ENCODE assay signal across 8 mouse cellular contexts in the genomic region with DNA sequence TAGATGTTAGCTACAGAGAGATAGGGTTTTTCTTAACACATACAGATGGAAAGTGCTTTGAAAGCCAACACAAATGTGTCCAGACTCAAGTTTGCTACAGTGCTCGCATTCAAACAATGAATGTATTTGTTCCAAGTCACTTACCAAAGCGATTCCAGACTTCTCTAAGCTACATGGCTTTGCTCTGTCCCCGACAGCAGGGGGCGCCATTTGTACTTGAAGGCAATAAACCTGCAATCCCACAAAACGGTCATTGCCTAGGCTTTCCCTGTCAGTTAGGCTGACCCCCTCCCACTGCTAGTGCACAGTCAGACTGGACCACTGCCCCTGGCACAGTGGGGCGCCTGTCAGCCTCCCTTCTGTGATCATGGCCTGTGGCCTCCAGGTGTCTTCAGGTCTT. TPM values are rescaled to one million over a fixed set of nuclear protein-coding genes. Genes with fewer than 3 reads are reported as not detected.
A peak's percentile ranks its signal among the peaks of the same experiment; 100 is the strongest.
DNase-seq lines count a peak whose midpoint lies in the region; ATAC-seq and TF ChIP-seq lines count a peak whose summit lies in the region.
"Had no signal": no experiment of that assay in that cellular context is flagged by ENCODE, and none has a peak within 500 bp of the region (broad histone marks: within the 10 kb centered on the region; RNA-seq: fewer than 3 reads in every experiment).

No protein-coding gene starts in this region.

- H3K4me3 ChIP-seq in hindbrain, postnatal 0 days (ENCODE audit: low read length): no peak overlapping the region
- no peak overlapping the region for H3K4me3 ChIP-seq in hindbrain, embryonic 13.5 days
- no peak overlapping the region for H3K4me3 ChIP-seq in ES-Bruce4 (ENCODE audit: low read depth, low read length)
- H3K4me3 ChIP-seq in lung, postnatal 0 days (ENCODE audit: low read depth, low read length): no peak overlapping the region
- H3K4me3 ChIP-seq: heart, embryonic 13.5 days had no signal

- TF ChIP-seq EP300 in ES-Bruce4 (IDR thresholded peaks at IDR 0.05; ENCODE audit: insufficient read depth, low read depth, low read length): no peak
- TF ChIP-seq EP300 in lung, postnatal 0 days (IDR thresholded peaks at IDR 0.05): no peak

- H3K27me3 ChIP-seq in hindbrain, postnatal 0 days (ENCODE audit: insufficient read depth, low read length): no peaks in the 10 kb centered on the region
- 0 out of 2 replicates have a peak, but pooled peaks cover 7% of the 10 kb centered on the region for H3K27me3 ChIP-seq in hindbrain, embryonic 13.5 days
- H3K27me3 ChIP-seq in ES-Bruce4 (ENCODE audit: control insufficient read depth, insufficient read depth, low read length, poor library complexity, severe bottlenecking): no peaks in the 10 kb centered on the region
- H3K27me3 ChIP-seq in lung, postnatal 0 days (replicated peaks; ENCODE audit: insufficient read depth, low read length): no peaks in the 10 kb centered on the region
- H3K27me3 ChIP-seq in splenic B cell, adult 2 months (ENCODE audit: control insufficient read depth, insufficient read depth, low read length, poor library complexity, severe bottlenecking): no peaks in the 10 kb centered on the region; the same call in 1 of the 2 replicates
- H3K27me3 ChIP-seq: heart, embryonic 13.5 days had no signal

- no peak overlapping the region for H3K4me2 ChIP-seq in hindbrain, postnatal 0 days (ENCODE audit: low read depth, low read length)
- no peak overlapping the region for H3K4me2 ChIP-seq in hindbrain, embryonic 13.5 days
- H3K4me2 ChIP-seq in lung, postnatal 0 days (replicated peaks; ENCODE audit: low read depth, low read length): no peak overlapping the region
- H3K4me2 ChIP-seq: heart, embryonic 13.5 days had no signal

- intact Hi-C loops in heart, postnatal 36 days (cut with DNase I): no loop called here

- DNase-seq in hindbrain, postnatal 0 days (ENCODE audit: low spot score): peak; percentile 40
- DNase-seq in adrenal gland, postnatal 14 days: peak; percentile 80
- DNase-seq in heart, postnatal 36 days: peak; percentile 37 to 59
- DNase-seq in lung, postnatal 0 days (ENCODE audit: low spot score): peak; percentile 42
- peak; percentile 72 for DNase-seq in splenic B cell, adult 2 months (ENCODE audit: low read depth, low spot score)

- TF ChIP-seq CTCF in hindbrain, postnatal 0 days (IDR thresholded peaks at IDR 0.05; ENCODE audit: low read depth): peak; percentile 54
- peak; percentile 73 for TF ChIP-seq CTCF in ES-Bruce4 (IDR thresholded peaks at IDR 0.05; ENCODE audit: low read depth, low read length)
- peak; percentile 66 for TF ChIP-seq CTCF in lung, postnatal 0 days (IDR thresholded peaks at IDR 0.05)

- no peak for TF ChIP-seq POLR2A in ES-Bruce4 (IDR thresholded peaks at IDR 0.05; ENCODE audit: insufficient read depth, low read length)

- peaks cover 31% of the 10 kb centered on the region for H3K36me3 ChIP-seq in hindbrain, postnatal 0 days (ENCODE audit: insufficient read depth, low read length)
- peaks cover 47% of the 10 kb centered on the region for H3K36me3 ChIP-seq in hindbrain, embryonic 13.5 days
- H3K36me3 ChIP-seq in ES-Bruce4 (ENCODE audit: control insufficient read depth, insufficient read depth, low read length, poor library complexity, severe bottlenecking): no peaks in the 10 kb centered on the region
- H3K36me3 ChIP-seq in lung, postnatal 0 days (ENCODE audit: insufficient read depth, low read length): peaks cover 9% of the 10 kb centered on the region; the same call in 1 of the 2 replicates
- H3K36me3 ChIP-seq in splenic B cell, adult 2 months (ENCODE audit: control insufficient read depth, insufficient read depth, low read length, poor library complexity, severe bottlenecking): no peaks in the 10 kb centered on the region

- H3K9ac ChIP-seq in hindbrain, postnatal 0 days (replicated peaks; ENCODE audit: low read length): no peak overlapping the region
- H3K9ac ChIP-seq in hindbrain, embryonic 13.5 days: no peak overlapping the region
- H3K9ac ChIP-seq in ES-Bruce4 (ENCODE audit: low read depth, poor library complexity, severe bottlenecking): no peak overlapping the region
- H3K9ac ChIP-seq in lung, postnatal 0 days (replicated peaks; ENCODE audit: low read depth): no peak overlapping the region
- H3K9ac ChIP-seq: heart, embryonic 13.5 days had no signal

- H3K9me3 ChIP-seq in hindbrain, postnatal 0 days (ENCODE audit: low read length): no peaks in the 10 kb centered on the region
- H3K9me3 ChIP-seq in hindbrain, embryonic 13.5 days: no peaks in the 10 kb centered on the region
- 0 out of 2 replicates have a peak, but pooled peaks cover under 1% of the 10 kb centered on the region for H3K9me3 ChIP-seq in ES-Bruce4 (replicated peaks; ENCODE audit: control insufficient read depth, insufficient read depth, low read length, poor library complexity, severe bottlenecking)
- no peaks in the 10 kb centered on the region for H3K9me3 ChIP-seq in lung, postnatal 0 days (ENCODE audit: low read length)

- WGBS in hindbrain, postnatal 0 days: 35% methylated on average over 6 of the region's 6 CpGs
- 39% methylated on average over 6 of the region's 6 CpGs for WGBS in hindbrain, embryonic 13.5 days
- WGBS in lung, postnatal 0 days: 50% methylated on average over 6 of the region's 6 CpGs

- no peaks in the 10 kb centered on the region for H3K4me1 ChIP-seq in hindbrain, postnatal 0 days (ENCODE audit: insufficient read depth, low read length)
- H3K4me1 ChIP-seq in hindbrain, embryonic 13.5 days (replicated peaks): no peaks in the 10 kb centered on the region
- H3K4me1 ChIP-seq in ES-Bruce4 (ENCODE audit: control insufficient read depth, insufficient read depth, low read length): no peaks in the 10 kb centered on the region
- no peaks in the 10 kb centered on the region for H3K4me1 ChIP-seq in lung, postnatal 0 days (ENCODE audit: insufficient read depth, low read depth, low read length)
- H3K4me1 ChIP-seq: heart, embryonic 13.5 days had no signal

- no peak for ATAC-seq in hindbrain, postnatal 0 days
- no peak for ATAC-seq in hindbrain, embryonic 13.5 days (ENCODE audit: low FRiP score)
- ATAC-seq in lung, postnatal 0 days: no peak

- H3K27ac ChIP-seq in hindbrain, postnatal 0 days: no peak overlapping the region
- no peak overlapping the region for H3K27ac ChIP-seq in hindbrain, embryonic 13.5 days
- H3K27ac ChIP-seq in ES-Bruce4 (ENCODE audit: insufficient read depth, low read length): no peak overlapping the region
- H3K27ac ChIP-seq in lung, postnatal 0 days (ENCODE audit: low read length): no peak overlapping the region
- H3K27ac ChIP-seq: heart, embryonic 13.5 days had no signal

RNA-seq across cellular contexts. Expression of gene Mrps10, which starts 8.7 kb away (rescaled TPM):
- total RNA-seq in hindbrain, postnatal 0 days (2014; rRNA removed): 26.6 and 32.9 TPM in 2 replicates
- 76.9 and 84.9 TPM in 2 replicates for polyA plus RNA-seq in hindbrain, postnatal 0 days (2015; fragmentation: Nextera tagmentation; extraction: Ambion mirVana)
- polyA plus RNA-seq in hindbrain, embryonic 13.5 days (2015; fragmentation: Nextera tagmentation; extraction: Ambion mirVana): 70.6 and 75.7 TPM in 2 replicates
- 71.3 and 83.6 TPM in 2 replicates for polyA plus RNA-seq in ES-Bruce4 (2011; ENCODE audit: insufficient read depth, insufficient read length, low read depth, missing spikeins)
- total RNA-seq in adrenal gland, postnatal 14 days (2021): 45.8 and 49.4 TPM in 2 replicates
- 10 to 100 TPM; 19.9 to 23.9 TPM for total RNA-seq in heart, postnatal 36 days (2021)
- 43.2 and 47.5 TPM in 2 replicates for polyA plus RNA-seq in lung, postnatal 0 days (2015; fragmentation: Nextera tagmentation; extraction: Ambion mirVana)

RNA-seq across cellular contexts. Expression of gene Guca1b, which starts 25.2 kb away (rescaled TPM):
- not detected in 2 replicates for total RNA-seq in hindbrain, postnatal 0 days (2014; rRNA removed)
- 0.14 and 0.42 TPM in 2 replicates for polyA plus RNA-seq in hindbrain, postnatal 0 days (2015; fragmentation: Nextera tagmentation; extraction: Ambion mirVana)
- polyA plus RNA-seq in hindbrain, embryonic 13.5 days (2015; fragmentation: Nextera tagmentation; extraction: Ambion mirVana): 0.83 and 0.84 TPM in 2 replicates
- polyA plus RNA-seq in ES-Bruce4 (2011; ENCODE audit: insufficient read depth, insufficient read length, low read depth, missing spikeins): 0.91 and 1.1 TPM in 2 replicates
- 0.79 and 1.0 TPM in 2 replicates for total RNA-seq in adrenal gland, postnatal 14 days (2021)
- total RNA-seq in heart, postnatal 36 days (2021): under 1 TPM; 0.25 to 0.33 TPM
- polyA plus RNA-seq in lung, postnatal 0 days (2015; fragmentation: Nextera tagmentation; extraction: Ambion mirVana): 0.23 and 0.43 TPM in 2 replicates

RNA-seq across cellular contexts. Expression of gene Guca1a, which starts 40.4 kb away (rescaled TPM):
- 0.78 TPM in 1 of 2 replicates, not detected in the other for total RNA-seq in hindbrain, postnatal 0 days (2014; rRNA removed)
- 0.69 and 1.4 TPM in 2 replicates for polyA plus RNA-seq in hindbrain, postnatal 0 days (2015; fragmentation: Nextera tagmentation; extraction: Ambion mirVana)
- polyA plus RNA-seq in hindbrain, embryonic 13.5 days (2015; fragmentation: Nextera tagmentation; extraction: Ambion mirVana): 0.61 and 0.65 TPM in 2 replicates
- polyA plus RNA-seq in ES-Bruce4 (2011; ENCODE audit: insufficient read depth, insufficient read length, low read depth, missing spikeins): 4.1 and 4.7 TPM in 2 replicates
- 1.1 TPM in 2 replicates for total RNA-seq in adrenal gland, postnatal 14 days (2021)
- total RNA-seq in heart, postnatal 36 days (2021): not detected
- polyA plus RNA-seq in lung, postnatal 0 days (2015; fragmentation: Nextera tagmentation; extraction: Ambion mirVana): 1.9 and 2.0 TPM in 2 replicates
